Mouse (Mus musculus) embryonic facial prominence, embryonic 11.5 days (tissue): ENCODE data around the gene Tdo2. TPM values are rescaled to one million over a fixed set of nuclear protein-coding genes. Genes with fewer than 3 reads are reported as not detected.

Source experiments
- ATAC-seq: fragments of 200-750 bp; cut with Nextera tagmentation; replicated peaks from 2 replicates; pipeline ENCODE4 v1.8.0; 2017; ENCODE audit warnings: low read depth; ENCODE audit not compliant: insufficient number of reproducible peaks, low FRiP score, low TSS enrichment
- DNase-seq: peaks from one replicate; pipeline ENCODE4 v3.0.0-alpha.2; 2015; ENCODE audit warnings: low spot score
- H3K27ac ChIP-seq: fragments of 300-500 bp; sonication (generic); replicated peaks from 2 replicates; pipeline ENCODE4 v1.5.1; 2014; ENCODE audit warnings: mild to moderate bottlenecking, low read depth, low read length, control low read depth
- H3K27me3 ChIP-seq: fragments of 300-500 bp; sonication (generic); 2 replicates; pipeline ENCODE4 v1.6.1; 2014; ENCODE audit warnings: mild to moderate bottlenecking, low read length, moderate library complexity, mixed read lengths; ENCODE audit not compliant: control insufficient read depth, insufficient read depth
- H3K36me3 ChIP-seq: fragments of 300-500 bp; sonication (generic); replicated peaks from 2 replicates; pipeline ENCODE4 v1.6.1; 2014; ENCODE audit warnings: low read depth, mild to moderate bottlenecking, low read length, moderate library complexity, mixed read lengths; ENCODE audit not compliant: control insufficient read depth, insufficient read depth
- H3K4me1 ChIP-seq: fragments of 300-500 bp; sonication (generic); 2 replicates; pipeline ENCODE4 v1.6.1; 2014; ENCODE audit warnings: low read length, mixed read lengths; ENCODE audit not compliant: control insufficient read depth, insufficient read depth
- H3K4me2 ChIP-seq: fragments of 300-500 bp; sonication (generic); 2 replicates; pipeline ENCODE4 v1.6.1; 2014; ENCODE audit warnings: low read depth, mild to moderate bottlenecking, control low read depth, low read length, moderate library complexity
- H3K4me3 ChIP-seq: fragments of 300-500 bp; sonication (generic); 2 replicates; pipeline ENCODE4 v1.5.1; 2014; ENCODE audit warnings: low read depth, low read length, control low read depth
- H3K9ac ChIP-seq: fragments of 300-500 bp; sonication (generic); replicated peaks from 2 replicates; pipeline ENCODE4 v1.6.1; 2014; ENCODE audit warnings: mild to moderate bottlenecking, control low read depth, low read length
- H3K9me3 ChIP-seq: fragments of 300-500 bp; sonication (generic); replicated peaks from 2 replicates; pipeline ENCODE4 v1.6.1; 2016; ENCODE audit warnings: mild to moderate bottlenecking, low read length, inconsistent platforms, mixed read lengths; ENCODE audit not compliant: control insufficient read depth
- WGBS: fragments of 180-500 bp; shearing (Covaris S2); extraction: QIAGEN DNeasy Blood & Tissue Kit; methylation state at CpG from one replicate; pipeline ENCODE4 v1.1.7; 2014; 5-methylcytosine and 5-hydroxymethylcytosine counted together
- polyA plus RNA-seq: library from polyadenylated mRNA; unstranded; fragments of >200 nt; fragmentation: Nextera tagmentation; extraction: Ambion mirVana; gene quantifications from 2 replicates; pipeline ENCODE4 v1.2.1, GENCODE M21; 2014

The Tdo2 gene
- polyA plus RNA-seq: 0.15 TPM in 1 of 2 replicates, not detected in the other

DNA sequence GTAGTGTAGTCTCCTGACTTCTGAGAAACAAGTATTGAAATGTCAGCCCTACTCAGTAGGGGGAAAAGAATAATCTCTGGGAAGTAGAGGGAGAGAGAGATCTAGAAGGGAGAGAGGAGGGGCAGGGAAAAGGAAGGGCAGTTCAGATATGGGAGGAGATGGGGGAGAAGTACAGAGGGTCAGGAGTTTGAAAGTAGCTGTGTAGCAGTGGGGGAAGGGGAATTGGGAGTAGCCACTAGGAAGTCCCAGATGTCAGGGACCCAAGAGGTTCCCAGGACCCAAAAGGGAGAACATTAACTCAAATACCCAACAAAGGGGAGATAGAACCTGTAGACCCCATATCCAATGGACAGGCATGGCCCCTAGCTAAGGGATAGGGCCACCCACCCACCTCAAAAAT lies at the start of gene Tdo2:
TSS of gene Tdo2 (minus strand) at position 101 of the 400 bp plus-strand sequence.
- Histone ChIP-seq H3K4me3 (no peak within 1 kb of the TSS), H3K9me3 (no peaks in the 10 kb centered on the region), H3K36me3 (no peaks in the 10 kb centered on the region), H3K9ac (no peak within 1 kb of the TSS), H3K27me3 (no peaks in the 10 kb centered on the region), H3K4me2 (no peak within 1 kb of the TSS), H3K27ac (no peak within 1 kb of the TSS), H3K4me1 (no peaks in the 10 kb centered on the region)
- DNase-seq: no peak
- no peak for ATAC-seq

- DNase-seq: no peak
- no peak overlapping the region for H3K4me2 ChIP-seq
- H3K9ac ChIP-seq: no peak overlapping the region
- WGBS: 82% methylated on average over 3 of the region's 3 CpGs
- H3K27me3 ChIP-seq: no peaks in the 10 kb centered on the region
- H3K4me1 ChIP-seq: no peaks in the 10 kb centered on the region
- no peaks in the 10 kb centered on the region for H3K9me3 ChIP-seq
- H3K27ac ChIP-seq: no peak overlapping the region
- H3K36me3 ChIP-seq: no peaks in the 10 kb centered on the region
- no peak for ATAC-seq
- H3K4me3 ChIP-seq: no peak overlapping the region
These were observed 47.1 kb upstream of the Tdo2 start for GRCm38 (mm10) chr3:82023065-82023464.

- DNase-seq: no peak
- H3K36me3 ChIP-seq: no peaks in the 10 kb centered on the region
- no peak overlapping the region for H3K4me3 ChIP-seq
- H3K9me3 ChIP-seq: no peaks in the 10 kb centered on the region
- H3K4me1 ChIP-seq: no peaks in the 10 kb centered on the region
- no peak for ATAC-seq
- no peak overlapping the region for H3K4me2 ChIP-seq
- H3K9ac ChIP-seq: no peak overlapping the region
- 89% methylated on average over 8 of the region's 8 CpGs for WGBS
- H3K27ac ChIP-seq: no peak overlapping the region
- no peaks in the 10 kb centered on the region for H3K27me3 ChIP-seq
These were observed 46.5 kb upstream of the Tdo2 start for GRCm38 (mm10) chr3:82022421-82022920.

DNA sequence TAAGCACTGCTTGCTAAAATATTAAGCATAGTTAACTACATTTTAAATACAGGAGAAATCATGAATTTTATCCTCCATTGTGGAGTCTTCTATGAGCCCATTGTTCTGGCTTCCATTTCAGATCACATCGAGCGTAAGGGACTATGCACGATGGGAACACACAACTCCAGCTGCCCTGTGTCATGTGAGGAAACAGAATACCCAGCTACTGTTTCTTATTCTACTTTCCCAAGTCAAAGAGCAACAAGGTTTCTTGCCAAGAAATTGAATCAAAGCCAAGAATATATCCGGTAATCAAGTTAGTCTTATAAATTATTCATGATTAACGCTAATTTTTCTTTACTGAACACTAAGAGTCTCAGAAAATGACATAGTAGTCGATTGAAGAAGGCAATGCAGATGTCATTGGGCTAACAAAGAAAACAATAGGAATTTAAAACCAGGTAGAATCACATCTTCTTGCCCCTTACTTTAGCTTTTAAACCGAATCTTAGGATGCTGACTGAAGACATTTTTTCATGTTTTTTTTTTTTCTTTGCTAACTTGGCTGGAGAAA lies 38.2 kb upstream of the Tdo2 start:
- Histone ChIP-seq H3K9ac (no peak overlapping the region), H3K27me3 (no peaks in the 10 kb centered on the region), H3K4me1 (no peaks in the 10 kb centered on the region), H3K27ac (no peak overlapping the region), H3K9me3 (no peaks in the 10 kb centered on the region), H3K4me3 (no peak overlapping the region), H3K4me2 (no peak overlapping the region), H3K36me3 (no peaks in the 10 kb centered on the region)
- no peak for DNase-seq
- ATAC-seq: no peak
- WGBS: 74% methylated on average over 7 of the region's 7 CpGs

- Histone ChIP-seq H3K27ac (no peak overlapping the region), H3K4me1 (no peaks in the 10 kb centered on the region), H3K4me3 (no peak overlapping the region), H3K27me3 (no peaks in the 10 kb centered on the region), H3K9ac (no peak overlapping the region), H3K4me2 (no peak overlapping the region), H3K36me3 (no peaks in the 10 kb centered on the region), H3K9me3 (no peaks in the 10 kb centered on the region)
- ATAC-seq (no peak), DNase-seq (no peak)
- WGBS: 100% methylated on average over 1 of the region's 1 CpGs
These were observed 31.0 kb upstream of the Tdo2 start for GRCm38 (mm10) chr3:82007002-82007401.

DNA sequence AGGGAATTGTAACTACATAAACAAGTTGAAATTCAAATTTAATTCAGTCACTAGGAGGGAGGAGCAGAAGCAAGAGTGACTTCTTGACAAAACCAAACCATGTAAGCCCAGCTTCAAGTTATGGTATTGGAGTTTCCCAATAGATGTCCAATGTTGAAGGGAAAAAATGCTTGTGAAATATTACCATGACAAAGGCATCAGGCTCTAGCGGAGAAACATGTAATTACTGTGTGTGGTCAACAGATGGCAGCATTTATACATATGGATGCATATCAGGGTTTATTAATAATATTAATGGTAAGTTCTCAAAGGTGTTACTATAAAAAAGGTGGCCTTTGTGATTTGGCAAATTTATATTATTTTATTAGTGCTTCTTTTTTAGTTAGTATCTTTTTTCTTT lies 20.0 kb upstream of the Tdo2 start:
- DNase-seq (peak; percentile 69), ATAC-seq (no peak)
- no peaks in the 10 kb centered on the region for H3K4me1 ChIP-seq
- H3K9ac ChIP-seq: no peak overlapping the region
- H3K36me3 ChIP-seq: no peaks in the 10 kb centered on the region
- no peaks in the 10 kb centered on the region for H3K9me3 ChIP-seq
- WGBS: 0% methylated on average over 1 of the region's 1 CpGs
- H3K4me2 ChIP-seq: no peak overlapping the region
- no peak overlapping the region for H3K27ac ChIP-seq
- H3K4me3 ChIP-seq: no peak overlapping the region
- H3K27me3 ChIP-seq: no peaks in the 10 kb centered on the region

- WGBS: 49% methylated on average over 4 of the region's 4 CpGs
- H3K36me3 ChIP-seq: no peaks in the 10 kb centered on the region
- ATAC-seq: no peak
These were observed 19.4 kb upstream of the Tdo2 start for GRCm38 (mm10) chr3:81995371-81995770.

DNA sequence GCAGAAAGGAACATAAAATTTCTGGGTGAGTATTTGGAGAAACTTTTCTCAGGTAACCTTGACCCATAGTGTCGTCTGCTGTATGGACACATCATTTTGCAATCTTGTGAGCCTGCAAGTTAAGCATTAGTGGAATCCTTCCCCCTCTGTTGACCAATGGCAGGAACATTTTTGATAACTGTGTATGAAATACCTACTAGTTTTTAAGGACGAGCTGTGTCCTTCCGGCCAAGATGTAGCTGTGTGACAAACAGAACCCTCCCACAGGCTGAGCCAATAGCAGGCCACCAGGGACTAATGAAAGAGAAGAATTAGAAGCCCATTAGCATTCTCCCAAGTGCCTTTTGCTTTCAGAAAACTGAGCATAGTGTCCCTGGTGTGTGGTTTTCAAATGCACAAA lies 14.5 kb upstream of the Tdo2 start:
- 75% methylated on average over 3 of the region's 3 CpGs for WGBS
- ATAC-seq (no peak), DNase-seq (no peak)
- H3K36me3 ChIP-seq: no peaks in the 10 kb centered on the region
- no peaks in the 10 kb centered on the region for H3K9me3 ChIP-seq
- no peaks in the 10 kb centered on the region for H3K27me3 ChIP-seq
- no peak overlapping the region for H3K27ac ChIP-seq
- H3K4me2 ChIP-seq: no peak overlapping the region
- H3K9ac ChIP-seq: no peak overlapping the region
- H3K4me3 ChIP-seq: no peak overlapping the region
- H3K4me1 ChIP-seq: no peaks in the 10 kb centered on the region

More at GRCm38 (mm10) chr3:81995371-81995770, 19.4 kb upstream of the Tdo2 start:
- H3K4me1 ChIP-seq: no peaks in the 10 kb centered on the region
- H3K4me3 ChIP-seq: no peak overlapping the region
- no peaks in the 10 kb centered on the region for H3K27me3 ChIP-seq
- no peak overlapping the region for H3K9ac ChIP-seq
- H3K27ac ChIP-seq: no peak overlapping the region
- no peaks in the 10 kb centered on the region for H3K9me3 ChIP-seq
- no peak overlapping the region for H3K4me2 ChIP-seq
- no peak for DNase-seq
